Mouse (Mus musculus) liver (tissue): ENCODE results near the gene C130026I21Rik.
"Not testable (repeated sequence)": the region's sequence is repeated elsewhere in the genome, so short reads cannot be mapped to it uniquely, and the experiment has no call there.

ENCODE experiments used
- DNase-seq: peaks from one replicate; pipeline ENCODE4 v3.0.0-alpha.2; 2020; ENCODE audit warnings: mixed read lengths

The C130026I21Rik gene

GRCm38 (mm10) chr1:85270466-85270865 lies at the start of gene C130026I21Rik:
C130026I21Rik (minus strand) TSS chr1:85270566.
- not testable (repeated sequence) for DNase-seq

- not testable (repeated sequence) for DNase-seq
These were observed 16.7 kb upstream of the C130026I21Rik start for GRCm38 (mm10) chr1:85287063-85287462.

- DNase-seq: not testable (repeated sequence)
These were observed 6.1 kb upstream of the C130026I21Rik start for GRCm38 (mm10) chr1:85276421-85276820.

- DNase-seq: not testable (repeated sequence)
These were observed 11.7 kb downstream of the C130026I21Rik start for GRCm38 (mm10) chr1:85258634-85259033.

GRCm38 (mm10) chr1:85255217-85255616 lies 15.1 kb downstream of the C130026I21Rik start:
- DNase-seq: not testable (repeated sequence)

- not testable (repeated sequence) for DNase-seq
These were observed 19.2 kb downstream of the C130026I21Rik start for GRCm38 (mm10) chr1:85251211-85251610.

GRCm38 (mm10) chr1:85248985-85249384 lies 21.4 kb downstream of the C130026I21Rik start:
- not testable (repeated sequence) for DNase-seq

GRCm38 (mm10) chr1:85246776-85247460 lies 23.4 kb downstream of the C130026I21Rik start:
- DNase-seq: not testable (repeated sequence)

- DNase-seq: peak; percentile 3
These were observed 24.1 kb downstream of the C130026I21Rik start for GRCm38 (mm10) chr1:85246266-85246665.

GRCm38 (mm10) chr1:85244941-85245340 lies 25.4 kb downstream of the C130026I21Rik start:
- DNase-seq: not testable (repeated sequence)

- not testable (repeated sequence) for DNase-seq
These were observed 27.3 kb downstream of the C130026I21Rik start for GRCm38 (mm10) chr1:85243023-85243422.

- DNase-seq: not testable (repeated sequence)
These were observed 31.2 kb downstream of the C130026I21Rik start for GRCm38 (mm10) chr1:85239018-85239775.

- DNase-seq: not testable (repeated sequence)
These were observed 63.8 kb downstream of the C130026I21Rik start for GRCm38 (mm10) chr1:85206531-85206930.

GRCm38 (mm10) chr1:85199523-85199922 lies 70.8 kb downstream of the C130026I21Rik start:
- not testable (repeated sequence) for DNase-seq

- not testable (repeated sequence) for DNase-seq
These were observed 71.6 kb downstream of the C130026I21Rik start for GRCm38 (mm10) chr1:85198647-85199350.

- not testable (repeated sequence) for DNase-seq
These were observed 73.6 kb downstream of the C130026I21Rik start for GRCm38 (mm10) chr1:85196732-85197131.

GRCm38 (mm10) chr1:85193761-85194160 lies 76.6 kb downstream of the C130026I21Rik start:
- DNase-seq: not testable (repeated sequence)

GRCm38 (mm10) chr1:85181981-85182380 lies 88.4 kb downstream of the C130026I21Rik start:
- not testable (repeated sequence) for DNase-seq

- DNase-seq: not testable (repeated sequence)
These were observed 91.4 kb downstream of the C130026I21Rik start for GRCm38 (mm10) chr1:85178971-85179370.

GRCm38 (mm10) chr1:85162841-85163240 lies 107.5 kb downstream of the C130026I21Rik start:
- not testable (repeated sequence) for DNase-seq

GRCm38 (mm10) chr1:85155151-85155550 lies 115.2 kb downstream of the C130026I21Rik start:
- DNase-seq: not testable (repeated sequence)

GRCm38 (mm10) chr1:85133671-85134070 lies 136.7 kb downstream of the C130026I21Rik start:
- not testable (repeated sequence) for DNase-seq

- DNase-seq: not testable (repeated sequence)
These were observed 148.5 kb downstream of the C130026I21Rik start for GRCm38 (mm10) chr1:85121841-85122240.
